Mouse (Mus musculus): ENCODE measurements at regions not wholly inside any gene's neighbourhood (a gene's known extent, or its start where the extent isn't known, plus 50 kb on each side); places are given as distances from the start of the nearest gene placed in this dataset.
A peak's percentile ranks its signal among the peaks of the same experiment; 100 is the strongest.

GRCm38 (mm10) chr4:124441737-124442487, 168.7 kb downstream of the 3100002H09Rik start:
- 23% methylated on average over 15 of the region's 15 CpGs for WGBS
- Histone ChIP-seq H3K36me3 (ENCODE audit: control insufficient read depth, insufficient read depth, low read length) (no peaks in the 10 kb centered on the region), H3K4me3 (ENCODE audit: low read depth, low read length) (no peak overlapping the region), H3K4me2 (replicated peaks; ENCODE audit: low read depth, low read length) (no peak overlapping the region), H3K9me3 (ENCODE audit: control insufficient read depth, low read depth, low read length) (no peaks in the 10 kb centered on the region), H3K4me1 (ENCODE audit: control insufficient read depth, insufficient read depth, low read length) (peaks cover 9% of the 10 kb centered on the region; the same call in 1 of the 2 replicates), H3K27ac (ENCODE audit: low read length) (no peak overlapping the region), H3K9ac (replicated peaks; ENCODE audit: low read depth, low read length) (no peak overlapping the region), H3K27me3 (ENCODE audit: control insufficient read depth, insufficient read depth, low read length) (peaks cover 10% of the 10 kb centered on the region; the same call in 1 of the 2 replicates)
- ATAC-seq (ENCODE audit: insufficient number of reproducible peaks, insufficient read depth, low FRiP score, low read depth): no peak; the same call in 1 of the 2 replicates

GRCm38 (mm10) chr4:124435040-124435434, 175.6 kb downstream of the 3100002H09Rik start:
- no peaks in the 10 kb centered on the region for H3K36me3 ChIP-seq (ENCODE audit: control insufficient read depth, insufficient read depth, low read length)
- H3K4me2 ChIP-seq (replicated peaks; ENCODE audit: low read depth, low read length): no peak overlapping the region
- ATAC-seq (ENCODE audit: insufficient number of reproducible peaks, insufficient read depth, low FRiP score, low read depth): no peak
- H3K27ac ChIP-seq (ENCODE audit: low read length): no peak overlapping the region
- H3K9me3 ChIP-seq (ENCODE audit: control insufficient read depth, low read depth, low read length): no peaks in the 10 kb centered on the region
- H3K9ac ChIP-seq (replicated peaks; ENCODE audit: low read depth, low read length): no peak overlapping the region
- H3K4me1 ChIP-seq (ENCODE audit: control insufficient read depth, insufficient read depth, low read length): 0 out of 2 replicates have a peak, but pooled peaks cover 6% of the 10 kb centered on the region
- H3K4me3 ChIP-seq (ENCODE audit: low read depth, low read length): no peak overlapping the region
- 35% methylated on average over 12 of the region's 12 CpGs for WGBS
- 0 out of 2 replicates have a peak, but pooled peaks cover 3% of the 10 kb centered on the region for H3K27me3 ChIP-seq (ENCODE audit: control insufficient read depth, insufficient read depth, low read length)

GRCm38 (mm10) chr4:124434059-124435039, 176.3 kb downstream of the 3100002H09Rik start:
- WGBS: 14% methylated on average over 24 of the region's 25 CpGs
- no peak for ATAC-seq (ENCODE audit: insufficient number of reproducible peaks, insufficient read depth, low FRiP score, low read depth)
- 0 out of 2 replicates have a peak overlapping the region, but pooled peaks have one; percentile 16 for H3K4me2 ChIP-seq (replicated peaks; ENCODE audit: low read depth, low read length)
- no peak overlapping the region for H3K9ac ChIP-seq (replicated peaks; ENCODE audit: low read depth, low read length)
- H3K27me3 ChIP-seq (ENCODE audit: control insufficient read depth, insufficient read depth, low read length): 0 out of 2 replicates have a peak, but pooled peaks cover 3% of the 10 kb centered on the region
- 0 out of 2 replicates have a peak, but pooled peaks cover 6% of the 10 kb centered on the region for H3K4me1 ChIP-seq (ENCODE audit: control insufficient read depth, insufficient read depth, low read length)
- H3K36me3 ChIP-seq (ENCODE audit: control insufficient read depth, insufficient read depth, low read length): no peaks in the 10 kb centered on the region
- H3K4me3 ChIP-seq (ENCODE audit: low read depth, low read length): no peak overlapping the region
- no peak overlapping the region for H3K27ac ChIP-seq (ENCODE audit: low read length)
- no peaks in the 10 kb centered on the region for H3K9me3 ChIP-seq (ENCODE audit: control insufficient read depth, low read depth, low read length)

- Histone ChIP-seq H3K4me3 (ENCODE audit: low read depth, low read length) (no peak overlapping the region), H3K27ac (ENCODE audit: low read length) (no peak overlapping the region), H3K4me1 (ENCODE audit: control insufficient read depth, insufficient read depth, low read length) (0 out of 2 replicates have a peak, but pooled peaks cover 6% of the 10 kb centered on the region), H3K9me3 (ENCODE audit: control insufficient read depth, low read depth, low read length) (no peaks in the 10 kb centered on the region), H3K4me2 (replicated peaks; ENCODE audit: low read depth, low read length) (no peak overlapping the region), H3K36me3 (ENCODE audit: control insufficient read depth, insufficient read depth, low read length) (no peaks in the 10 kb centered on the region), H3K27me3 (ENCODE audit: control insufficient read depth, insufficient read depth, low read length) (0 out of 2 replicates have a peak, but pooled peaks cover 3% of the 10 kb centered on the region), H3K9ac (replicated peaks; ENCODE audit: low read depth, low read length) (no peak overlapping the region)
- 80% methylated on average over 9 of the region's 9 CpGs for WGBS
- ATAC-seq (ENCODE audit: insufficient number of reproducible peaks, insufficient read depth, low FRiP score, low read depth): no peak
These were observed 177.1 kb downstream of the 3100002H09Rik start for GRCm38 (mm10) chr4:124433506-124433905.

GRCm38 (mm10) chr4:124431193-124431592, 179.4 kb downstream of the 3100002H09Rik start:
- no peak overlapping the region for H3K9ac ChIP-seq (replicated peaks; ENCODE audit: low read depth, low read length)
- 48% methylated on average over 16 of the region's 16 CpGs for WGBS
- no peaks in the 10 kb centered on the region for H3K27me3 ChIP-seq (ENCODE audit: control insufficient read depth, insufficient read depth, low read length)
- H3K36me3 ChIP-seq (ENCODE audit: control insufficient read depth, insufficient read depth, low read length): no peaks in the 10 kb centered on the region
- H3K27ac ChIP-seq (ENCODE audit: low read length): no peak overlapping the region
- H3K4me1 ChIP-seq (ENCODE audit: control insufficient read depth, insufficient read depth, low read length): 0 out of 2 replicates have a peak, but pooled peaks cover 6% of the 10 kb centered on the region
- no peak overlapping the region for H3K4me2 ChIP-seq (replicated peaks; ENCODE audit: low read depth, low read length)
- no peak overlapping the region for H3K4me3 ChIP-seq (ENCODE audit: low read depth, low read length)
- no peak for ATAC-seq (ENCODE audit: insufficient number of reproducible peaks, insufficient read depth, low FRiP score, low read depth)
- H3K9me3 ChIP-seq (ENCODE audit: control insufficient read depth, low read depth, low read length): no peaks in the 10 kb centered on the region

- Histone ChIP-seq H3K27me3 (ENCODE audit: control insufficient read depth, insufficient read depth, low read length) (no peaks in the 10 kb centered on the region), H3K27ac (ENCODE audit: low read length) (no peak overlapping the region), H3K4me2 (replicated peaks; ENCODE audit: low read depth, low read length) (no peak overlapping the region), H3K9ac (replicated peaks; ENCODE audit: low read depth, low read length) (no peak overlapping the region), H3K36me3 (ENCODE audit: control insufficient read depth, insufficient read depth, low read length) (no peaks in the 10 kb centered on the region), H3K9me3 (ENCODE audit: control insufficient read depth, low read depth, low read length) (no peaks in the 10 kb centered on the region), H3K4me3 (ENCODE audit: low read depth, low read length) (no peak overlapping the region), H3K4me1 (ENCODE audit: control insufficient read depth, insufficient read depth, low read length) (no peaks in the 10 kb centered on the region)
- 81% methylated on average over 4 of the region's 4 CpGs for WGBS
- no peak for ATAC-seq (ENCODE audit: insufficient number of reproducible peaks, insufficient read depth, low FRiP score, low read depth)
These were observed 181.8 kb downstream of the 3100002H09Rik start for GRCm38 (mm10) chr4:124428844-124429243.

GRCm38 (mm10) chr4:124422406-124422805, 188.2 kb downstream of the 3100002H09Rik start:
- H3K4me1 ChIP-seq (ENCODE audit: control insufficient read depth, insufficient read depth, low read length): no peaks in the 10 kb centered on the region
- no peaks in the 10 kb centered on the region for H3K9me3 ChIP-seq (ENCODE audit: control insufficient read depth, low read depth, low read length)
- no peak overlapping the region for H3K9ac ChIP-seq (replicated peaks; ENCODE audit: low read depth, low read length)
- 85% methylated on average over 6 of the region's 6 CpGs for WGBS
- no peak overlapping the region for H3K27ac ChIP-seq (ENCODE audit: low read length)
- no peak overlapping the region for H3K4me2 ChIP-seq (replicated peaks; ENCODE audit: low read depth, low read length)
- no peaks in the 10 kb centered on the region for H3K27me3 ChIP-seq (ENCODE audit: control insufficient read depth, insufficient read depth, low read length)
- H3K36me3 ChIP-seq (ENCODE audit: control insufficient read depth, insufficient read depth, low read length): no peaks in the 10 kb centered on the region
- no peak overlapping the region for H3K4me3 ChIP-seq (ENCODE audit: low read depth, low read length)
- ATAC-seq (ENCODE audit: insufficient number of reproducible peaks, insufficient read depth, low FRiP score, low read depth): no peak

GRCm38 (mm10) chr4:124418431-124418830, 192.2 kb downstream of the 3100002H09Rik start:
- no peak overlapping the region for H3K4me3 ChIP-seq (ENCODE audit: low read depth, low read length)
- H3K9ac ChIP-seq (replicated peaks; ENCODE audit: low read depth, low read length): no peak overlapping the region
- H3K27ac ChIP-seq (ENCODE audit: low read length): no peak overlapping the region
- H3K36me3 ChIP-seq (ENCODE audit: control insufficient read depth, insufficient read depth, low read length): no peaks in the 10 kb centered on the region
- no peaks in the 10 kb centered on the region for H3K4me1 ChIP-seq (ENCODE audit: control insufficient read depth, insufficient read depth, low read length)
- WGBS: 36% methylated on average over 8 of the region's 8 CpGs
- ATAC-seq (ENCODE audit: insufficient number of reproducible peaks, insufficient read depth, low FRiP score, low read depth): no peak
- H3K4me2 ChIP-seq (replicated peaks; ENCODE audit: low read depth, low read length): no peak overlapping the region
- H3K9me3 ChIP-seq (ENCODE audit: control insufficient read depth, low read depth, low read length): no peaks in the 10 kb centered on the region
- H3K27me3 ChIP-seq (ENCODE audit: control insufficient read depth, insufficient read depth, low read length): no peaks in the 10 kb centered on the region

Data from stomach, embryonic 14.5 days (tissue).